Mouse (Mus musculus) hindbrain, postnatal 0 days (tissue): ENCODE data around the gene Ifit3b. TPM values are rescaled to one million over a fixed set of nuclear protein-coding genes. Genes with fewer than 3 reads are reported as not detected.
A peak's percentile ranks its signal among the peaks of the same experiment; 100 is the strongest.
"Not testable (repeated sequence)": the region's sequence is repeated elsewhere in the genome, so short reads cannot be mapped to it uniquely, and the experiment has no call there.

ENCODE experiments used
- ATAC-seq: fragments of 200-750 bp; cut with Nextera tagmentation; 2 replicates; pipeline ENCODE4 v1.8.0; 2017; ENCODE audit warnings: mild to moderate bottlenecking, moderate TSS enrichment, moderate library complexity
- DNase-seq: peaks from one replicate; pipeline ENCODE4 v3.0.0-alpha.2; 2015; ENCODE audit warnings: low spot score
- H3K27ac ChIP-seq: fragments of 300-500 bp; sonication (generic); 2 replicates; pipeline ENCODE4 v1.5.1; 2014; ENCODE audit warnings: mild to moderate bottlenecking
- H3K27me3 ChIP-seq: fragments of 300-500 bp; sonication (generic); 2 replicates; pipeline ENCODE4 v1.6.1; 2014; ENCODE audit warnings: low read length, mixed read lengths; ENCODE audit not compliant: insufficient read depth
- H3K36me3 ChIP-seq: fragments of 300-500 bp; sonication (generic); 2 replicates; pipeline ENCODE4 v1.6.1; 2014; ENCODE audit warnings: low read length, mixed read lengths; ENCODE audit not compliant: insufficient read depth
- H3K4me1 ChIP-seq: fragments of 300-500 bp; sonication (generic); 2 replicates; pipeline ENCODE4 v1.6.1; 2014; ENCODE audit warnings: antibody characterized with exemption, low read length, mixed read lengths; ENCODE audit not compliant: insufficient read depth
- H3K4me2 ChIP-seq: fragments of 300-500 bp; sonication (generic); 2 replicates; pipeline ENCODE4 v1.6.1; 2014; ENCODE audit warnings: low read depth, mild to moderate bottlenecking, low read length, moderate library complexity, mixed read lengths
- H3K4me3 ChIP-seq: fragments of 300-500 bp; sonication (generic); 2 replicates; pipeline ENCODE4 v1.5.1; 2014; ENCODE audit warnings: low read length
- H3K9ac ChIP-seq: fragments of 300-500 bp; sonication (generic); replicated peaks from 2 replicates; pipeline ENCODE4 v1.6.1; 2014; ENCODE audit warnings: mild to moderate bottlenecking, low read length, moderate library complexity, mixed read lengths
- H3K9me3 ChIP-seq: fragments of 300-500 bp; sonication (generic); 2 replicates; pipeline ENCODE4 v1.6.1; 2016; ENCODE audit warnings: low read length, mixed read lengths
- CTCF ChIP-seq: IDR thresholded peaks from 2 replicates; pipeline ENCODE4 v1.5.1; 2016; ENCODE audit warnings: antibody characterized with exemption, control low read depth, low read depth
- WGBS: fragments of 180-500 bp; shearing (Covaris S2); extraction: QIAGEN DNeasy Blood & Tissue Kit; methylation state at CpG from one replicate; pipeline ENCODE4 v1.1.7; 2014; 5-methylcytosine and 5-hydroxymethylcytosine counted together
- polyA plus RNA-seq: library from polyadenylated mRNA; unstranded; fragments of >200 nt; fragmentation: Nextera tagmentation; extraction: Ambion mirVana; gene quantifications from 2 replicates; pipeline ENCODE4 v1.2.1, GENCODE M21; 2015
- total RNA-seq: library from RNA; depleted of rRNA; stranded (reverse); fragments of >200 nt; gene quantifications from 2 replicates; pipeline ENCODE4 v1.2.3, GENCODE M21; 2014; rRNA removed

The Ifit3b gene
- total RNA-seq (0.21 and 0.43 TPM in 2 replicates), polyA plus RNA-seq (0.98 and 0.99 TPM in 2 replicates)

GRCm38 (mm10) chr19:34607237-34608051, at the start of gene Ifit3b:
TSS of gene Ifit3b (plus strand) at chr19:34607970.
- H3K27me3 ChIP-seq, H3K36me3 ChIP-seq, H3K9me3 ChIP-seq, H3K4me3 ChIP-seq, H3K4me1 ChIP-seq, H3K4me2 ChIP-seq, H3K27ac ChIP-seq, H3K9ac ChIP-seq: not testable (repeated sequence)
- peak; percentile 68 for ATAC-seq
- 55% methylated on average over 4 of the region's 4 CpGs for WGBS
- DNase-seq = peak; percentile 45

GRCm38 (mm10) chr19:34562556-34562955, 45.2 kb upstream of the Ifit3b start:
- no peak overlapping the region for H3K4me2 ChIP-seq
- no peaks in the 10 kb centered on the region for H3K27me3 ChIP-seq
- ATAC-seq (no peak), DNase-seq (no peak)
- TF ChIP-seq CTCF = no peak
- no peaks in the 10 kb centered on the region for H3K9me3 ChIP-seq
- H3K9ac ChIP-seq = no peak overlapping the region
- H3K36me3 ChIP-seq = no peaks in the 10 kb centered on the region
- H3K27ac ChIP-seq = no peak overlapping the region
- H3K4me1 ChIP-seq = no peaks in the 10 kb centered on the region
- no peak overlapping the region for H3K4me3 ChIP-seq

GRCm38 (mm10) chr19:34566178-34566784, 41.5 kb upstream of the Ifit3b start:
- TF ChIP-seq CTCF = no peak
- Histone ChIP-seq H3K9me3 (no peaks in the 10 kb centered on the region), H3K4me3 (no peak overlapping the region), H3K27me3 (no peaks in the 10 kb centered on the region), H3K36me3 (no peaks in the 10 kb centered on the region), H3K27ac (no peak overlapping the region), H3K9ac (no peak overlapping the region), H3K4me1 (no peaks in the 10 kb centered on the region), H3K4me2 (no peak overlapping the region)
- ATAC-seq (no peak), DNase-seq (no peak)
- WGBS = 71% methylated on average over 1 of the region's 1 CpGs

GRCm38 (mm10) chr19:34568988-34569895, 38.5 kb upstream of the Ifit3b start:
- Histone ChIP-seq H3K27me3 (no peaks in the 10 kb centered on the region), H3K9ac (no peak overlapping the region), H3K4me1 (no peaks in the 10 kb centered on the region), H3K36me3 (no peaks in the 10 kb centered on the region), H3K4me3 (no peak overlapping the region), H3K9me3 (no peaks in the 10 kb centered on the region), H3K27ac (no peak overlapping the region), H3K4me2 (no peak overlapping the region)
- WGBS = 81% methylated on average over 7 of the region's 7 CpGs
- DNase-seq = no peak
- TF ChIP-seq CTCF = no peak
- ATAC-seq = no peak

GRCm38 (mm10) chr19:34569896-34570476, 37.8 kb upstream of the Ifit3b start:
- H3K9ac ChIP-seq = no peak overlapping the region
- no peak overlapping the region for H3K4me2 ChIP-seq
- no peak overlapping the region for H3K27ac ChIP-seq
- 75% methylated on average over 4 of the region's 4 CpGs for WGBS
- no peaks in the 10 kb centered on the region for H3K9me3 ChIP-seq
- H3K36me3 ChIP-seq = no peaks in the 10 kb centered on the region
- H3K4me1 ChIP-seq = no peaks in the 10 kb centered on the region
- no peak overlapping the region for H3K4me3 ChIP-seq
- H3K27me3 ChIP-seq = no peaks in the 10 kb centered on the region
- no peak for TF ChIP-seq CTCF
- no peak for DNase-seq
- ATAC-seq = 0 out of 2 replicates have a peak, but pooled peaks have one; percentile 10

GRCm38 (mm10) chr19:34571080-34571479, 36.7 kb upstream of the Ifit3b start:
- Histone ChIP-seq H3K9me3 (no peaks in the 10 kb centered on the region), H3K9ac (no peak overlapping the region), H3K4me2 (no peak overlapping the region), H3K4me1 (no peaks in the 10 kb centered on the region), H3K27ac (no peak overlapping the region), H3K36me3 (no peaks in the 10 kb centered on the region), H3K27me3 (no peaks in the 10 kb centered on the region), H3K4me3 (no peak overlapping the region)
- 77% methylated on average over 1 of the region's 1 CpGs for WGBS
- ATAC-seq (no peak), DNase-seq (no peak)
- TF ChIP-seq CTCF = no peak
